Mouse (Mus musculus) cerebellum, adult 8-10 months (tissue): ENCODE results near the gene 6030452D12Rik.

Experiments used
- DNase-seq: peaks from one replicate; pipeline ENCODE4 v3.0.0; 2022

Gene 6030452D12Rik

GRCm38 (mm10) chr8:106518763-106519162 lies 18.4 kb downstream of the 6030452D12Rik start:
- DNase-seq = no peak

GRCm38 (mm10) chr8:106520578-106520977 lies 20.3 kb downstream of the 6030452D12Rik start:
- DNase-seq = no peak

- DNase-seq = no peak
These were observed 21.5 kb downstream of the 6030452D12Rik start for GRCm38 (mm10) chr8:106521845-106522244.

- no peak for DNase-seq
These were observed 26.4 kb downstream of the 6030452D12Rik start for GRCm38 (mm10) chr8:106526725-106527124.

GRCm38 (mm10) chr8:106527241-106528036 lies 27.1 kb downstream of the 6030452D12Rik start:
- no peak for DNase-seq

- DNase-seq = no peak
These were observed 28.4 kb downstream of the 6030452D12Rik start for GRCm38 (mm10) chr8:106528596-106529249.

DNA sequence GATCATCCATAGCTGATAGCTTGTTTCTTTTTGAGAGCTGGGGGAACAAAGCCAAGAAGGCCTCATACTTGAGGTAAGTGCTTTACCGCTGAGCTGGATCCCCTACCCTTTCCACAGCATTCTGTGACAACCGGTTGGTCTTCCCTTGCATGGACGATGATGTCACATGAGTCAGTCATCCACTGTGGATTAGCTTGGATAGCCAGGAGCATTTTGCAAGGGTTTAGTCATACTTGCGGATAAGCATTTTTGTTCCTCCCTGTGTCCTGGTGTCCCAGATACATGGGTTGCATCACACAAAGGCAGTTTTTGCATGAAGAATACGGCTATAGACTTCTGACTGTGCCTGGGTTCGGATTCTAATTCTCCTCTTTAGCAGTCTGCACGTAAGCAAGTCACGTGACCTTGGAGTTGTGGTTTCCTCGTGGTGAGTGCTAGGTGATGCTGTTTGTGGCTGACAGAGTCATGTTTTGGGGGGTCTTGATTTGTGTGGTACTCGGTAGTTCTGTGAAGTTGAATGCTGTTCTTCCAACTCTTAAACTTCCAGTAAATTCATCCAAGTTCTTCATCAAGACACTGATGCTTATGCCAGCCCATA lies 29.7 kb downstream of the 6030452D12Rik start:
- DNase-seq = no peak

DNA sequence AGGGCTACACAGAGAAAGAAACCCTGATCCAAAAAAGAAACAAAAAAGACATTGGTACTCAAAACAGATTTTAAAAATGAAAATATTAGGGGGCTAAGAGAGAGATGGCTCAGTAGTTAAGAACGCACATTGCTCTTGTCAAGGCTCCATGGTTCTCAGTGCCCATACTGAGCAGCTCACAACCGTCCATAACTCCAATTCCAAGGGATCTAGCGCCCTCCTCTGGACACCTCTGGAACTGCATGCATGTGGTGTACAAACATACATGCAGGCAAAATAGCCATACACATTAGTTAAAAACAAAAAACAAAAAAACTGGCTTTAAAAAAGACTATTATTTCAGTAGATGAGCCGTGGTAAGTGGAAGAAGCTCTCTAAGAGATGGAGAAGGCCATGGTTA lies 30.2 kb downstream of the 6030452D12Rik start:
- no peak for DNase-seq

- DNase-seq = no peak
These were observed 33.4 kb downstream of the 6030452D12Rik start for GRCm38 (mm10) chr8:106533709-106534108.

- DNase-seq = peak; percentile 24
These were observed 34.1 kb downstream of the 6030452D12Rik start for GRCm38 (mm10) chr8:106534449-106534848.

DNA sequence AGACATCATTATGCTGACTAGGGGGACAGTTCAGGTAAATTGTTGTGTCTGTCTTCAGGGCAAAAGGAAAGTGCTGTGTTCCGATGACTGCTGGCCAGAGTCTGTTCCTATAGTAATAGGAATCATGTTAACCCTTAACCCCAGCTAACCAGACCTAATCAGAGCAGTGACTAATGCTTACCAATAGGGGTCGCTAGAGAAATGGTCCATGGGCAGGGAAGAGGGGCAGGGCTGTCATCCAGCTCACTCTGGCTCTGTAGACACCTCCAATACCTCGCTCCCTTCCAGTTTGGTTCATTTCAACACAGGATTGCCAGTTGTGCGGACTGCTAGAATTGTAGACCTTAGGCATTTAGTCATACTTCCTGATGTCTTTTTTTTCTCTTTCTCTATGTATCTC lies 35.1 kb downstream of the 6030452D12Rik start:
- no peak for DNase-seq

- no peak for DNase-seq
These were observed 38.9 kb downstream of the 6030452D12Rik start for GRCm38 (mm10) chr8:106539193-106539592.

- no peak for DNase-seq
These were observed 40.7 kb downstream of the 6030452D12Rik start for GRCm38 (mm10) chr8:106541002-106541401.

DNA sequence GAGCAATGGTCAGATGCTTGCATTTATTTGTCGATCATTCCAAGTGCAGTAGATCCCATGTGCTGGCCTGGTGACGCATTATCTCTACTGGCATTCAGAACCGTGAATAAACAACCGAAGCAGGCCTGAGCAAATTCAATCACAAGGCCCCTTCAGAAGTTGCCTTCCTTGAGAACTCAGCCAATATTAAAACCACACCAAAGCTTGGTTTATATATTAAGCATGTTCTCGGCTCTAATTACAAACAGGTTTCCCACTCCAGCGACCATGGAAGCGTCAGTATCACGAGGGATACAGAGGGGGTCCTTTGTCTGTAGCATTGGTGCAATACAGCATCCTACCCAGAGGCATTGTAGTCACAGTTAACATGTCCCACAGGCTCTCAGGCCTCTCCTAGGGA lies 42.7 kb downstream of the 6030452D12Rik start:
- no peak for DNase-seq

- no peak for DNase-seq
These were observed 44.8 kb downstream of the 6030452D12Rik start for GRCm38 (mm10) chr8:106545149-106545548.

- DNase-seq = no peak
These were observed 46.4 kb downstream of the 6030452D12Rik start for GRCm38 (mm10) chr8:106546746-106547145.

- no peak for DNase-seq
These were observed 48.1 kb downstream of the 6030452D12Rik start for GRCm38 (mm10) chr8:106548366-106548936.

GRCm38 (mm10) chr8:106550906-106551305 lies 50.6 kb downstream of the 6030452D12Rik start:
- no peak for DNase-seq

- DNase-seq = no peak
These were observed 53.7 kb downstream of the 6030452D12Rik start for GRCm38 (mm10) chr8:106554011-106554410.

DNA sequence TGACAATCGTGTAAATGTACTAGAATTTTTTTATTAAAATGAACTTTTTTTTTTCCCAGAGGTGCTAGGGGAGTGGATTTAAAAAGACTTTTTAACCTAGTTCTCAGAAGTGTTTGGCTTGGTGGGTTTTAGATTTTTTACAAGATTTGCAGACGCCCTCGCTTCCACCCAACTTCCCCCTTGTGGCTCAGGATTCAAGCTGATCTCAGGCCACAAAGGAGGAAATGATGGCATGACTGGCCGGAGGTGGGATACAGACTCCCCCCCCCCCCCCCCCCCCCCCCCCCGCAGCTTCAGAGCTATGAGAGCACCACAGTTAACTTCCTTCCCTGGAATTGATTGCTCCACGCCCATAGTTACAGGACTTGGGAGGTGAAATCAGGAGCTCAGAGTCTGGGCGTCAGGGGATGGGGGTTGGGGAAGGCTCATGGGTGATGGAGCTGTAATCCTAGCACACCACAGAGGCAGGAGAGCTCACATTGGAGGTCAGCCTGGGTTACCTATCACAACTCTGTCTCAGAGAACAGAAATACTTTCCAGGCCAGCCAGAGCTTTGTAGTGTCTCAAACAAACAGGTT lies 55.8 kb downstream of the 6030452D12Rik start:
- DNase-seq = no peak
